Mouse (Mus musculus): ENCODE measurements around the gene Stk32c. TPM values are rescaled to one million over a fixed set of nuclear protein-coding genes. Genes with fewer than 3 reads are reported as not detected.

Stk32c gene
- polyA plus RNA-seq, 1 experiment from 2014 or later, result 0.21 TPM

DNA sequence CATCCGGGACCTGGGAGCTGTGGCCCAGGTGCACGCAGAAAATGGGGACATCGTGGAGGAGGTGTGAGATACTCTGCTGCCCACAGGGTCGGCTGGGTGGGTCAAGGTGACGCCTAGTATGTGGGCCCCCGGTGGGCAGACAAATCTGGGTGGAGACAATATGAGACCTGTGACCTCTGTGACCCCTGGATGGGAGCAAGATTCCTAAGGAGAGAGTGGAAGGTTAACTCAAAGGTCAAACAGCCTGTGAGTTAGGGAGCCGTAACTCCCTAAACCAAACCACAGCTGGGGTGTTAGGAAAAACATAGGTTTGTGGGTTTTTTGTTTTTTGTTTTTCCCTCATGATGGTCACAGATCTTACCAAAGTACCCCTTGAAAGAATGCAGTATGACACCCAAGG, 119.3 kb downstream of the Stk32c start:
- Histone ChIP-seq H3K27me3 (0 out of 2 replicates have a peak, but pooled peaks cover under 1% of the 10 kb centered on the region), H3K36me3 (peaks cover 65% of the 10 kb centered on the region), H3K9me3 (no peaks in the 10 kb centered on the region), H3K4me2 (no peak overlapping the region), H3K27ac (no peak overlapping the region), H3K4me1 (replicated peaks) (no peaks in the 10 kb centered on the region), H3K4me3 (replicated peaks) (no peak overlapping the region), H3K9ac (replicated peaks) (no peak overlapping the region)
- WGBS, result 81% methylated on average over 7 of the region's 7 CpGs
- no peak for ATAC-seq (ENCODE audit: insufficient number of reproducible peaks, insufficient read depth, low FRiP score, low TSS enrichment, low read depth)

DNA sequence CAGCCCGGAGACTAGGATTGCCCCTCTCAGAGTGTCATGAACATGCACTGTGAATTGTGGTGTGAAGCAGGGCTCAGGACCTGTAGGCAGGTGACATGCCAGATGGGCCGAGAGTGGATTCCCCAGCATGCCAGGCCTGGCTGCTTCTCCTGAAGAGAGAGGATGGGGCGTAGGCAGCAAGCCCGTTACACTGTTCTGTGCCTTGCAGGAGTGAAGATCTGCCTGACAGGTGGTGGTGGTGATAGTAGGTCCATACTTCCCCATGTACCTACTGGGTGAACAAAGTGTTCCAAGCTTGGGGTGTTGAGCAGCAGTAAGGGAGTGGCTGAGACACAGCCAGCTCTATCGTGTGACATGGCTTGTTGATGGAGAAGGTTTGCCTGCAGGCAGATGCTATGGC, 120.0 kb downstream of the Stk32c start:
- WGBS, result 90% methylated on average over 5 of the region's 5 CpGs
- Histone ChIP-seq H3K27ac (no peak overlapping the region), H3K4me2 (no peak overlapping the region), H3K4me1 (replicated peaks) (no peaks in the 10 kb centered on the region), H3K9ac (replicated peaks) (no peak overlapping the region), H3K4me3 (replicated peaks) (no peak overlapping the region), H3K27me3 (0 out of 2 replicates have a peak, but pooled peaks cover 6% of the 10 kb centered on the region), H3K36me3 (peaks cover 65% of the 10 kb centered on the region), H3K9me3 (no peaks in the 10 kb centered on the region)
- no peak for ATAC-seq (ENCODE audit: insufficient number of reproducible peaks, insufficient read depth, low FRiP score, low TSS enrichment, low read depth)

- Histone ChIP-seq H3K4me3 (replicated peaks) (no peak overlapping the region), H3K4me2 (no peak overlapping the region), H3K27ac (no peak overlapping the region), H3K9me3 (no peaks in the 10 kb centered on the region), H3K9ac (replicated peaks) (no peak overlapping the region), H3K27me3 (peaks cover 9% of the 10 kb centered on the region), H3K36me3 (peaks cover 63% of the 10 kb centered on the region), H3K4me1 (replicated peaks) (0 out of 2 replicates have a peak, but pooled peaks cover 3% of the 10 kb centered on the region)
- no peak for ATAC-seq (ENCODE audit: insufficient number of reproducible peaks, insufficient read depth, low FRiP score, low TSS enrichment, low read depth)
- 94% methylated on average over 5 of the region's 5 CpGs for WGBS
Measured at GRCm38 (mm10) chr7:139092676-139093075, 120.4 kb downstream of the Stk32c start.

DNA sequence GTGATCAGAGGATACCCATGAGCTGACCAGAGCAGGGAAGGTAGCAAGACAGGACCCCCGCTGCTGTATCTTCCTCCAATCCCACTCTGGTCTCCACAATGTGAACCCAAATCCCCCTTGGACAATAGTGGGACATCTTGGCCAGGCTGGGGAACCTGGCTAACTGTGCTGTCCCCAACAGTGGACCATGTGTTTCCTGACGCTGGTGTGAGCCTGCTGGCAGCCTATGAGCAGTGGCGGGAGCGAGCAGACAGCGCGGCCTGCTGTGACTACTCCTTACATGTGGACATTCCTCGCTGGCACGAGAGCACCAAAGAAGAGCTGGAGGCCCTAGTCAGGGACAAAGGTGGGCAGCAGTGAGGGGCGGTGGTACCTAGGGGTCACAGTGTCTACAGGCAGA, 121.4 kb downstream of the Stk32c start:
- whole genome bisulfite sequencing, result 90% methylated on average over 9 of the region's 9 CpGs
- H3K9me3 ChIP-seq, result no peaks in the 10 kb centered on the region
- H3K4me2 ChIP-seq, result no peak overlapping the region
- H3K4me1 ChIP-seq (replicated peaks), result peaks cover 13% of the 10 kb centered on the region; the same call in 1 of the 2 replicates
- H3K27me3 ChIP-seq, result peaks cover 19% of the 10 kb centered on the region
- H3K36me3 ChIP-seq, result peaks cover 59% of the 10 kb centered on the region
- H3K27ac ChIP-seq, result no peak overlapping the region
- H3K9ac ChIP-seq (replicated peaks), result no peak overlapping the region
- H3K4me3 ChIP-seq (replicated peaks), result no peak overlapping the region
- no peak for ATAC-seq (ENCODE audit: insufficient number of reproducible peaks, insufficient read depth, low FRiP score, low TSS enrichment, low read depth)

GRCm38 (mm10) chr7:139089892-139090874, 122.9 kb downstream of the Stk32c start:
- Histone ChIP-seq H3K4me2 (no peak overlapping the region), H3K9ac (replicated peaks) (no peak overlapping the region), H3K36me3 (peaks cover 49% of the 10 kb centered on the region), H3K27ac (no peak overlapping the region), H3K27me3 (peaks cover 34% of the 10 kb centered on the region), H3K9me3 (no peaks in the 10 kb centered on the region), H3K4me1 (replicated peaks) (peaks cover 16% of the 10 kb centered on the region; the same call in 1 of the 2 replicates), H3K4me3 (replicated peaks) (no peak overlapping the region)
- WGBS, result 87% methylated on average over 12 of the region's 12 CpGs
- ATAC-seq (ENCODE audit: insufficient number of reproducible peaks, insufficient read depth, low FRiP score, low TSS enrichment, low read depth), result no peak

DNA sequence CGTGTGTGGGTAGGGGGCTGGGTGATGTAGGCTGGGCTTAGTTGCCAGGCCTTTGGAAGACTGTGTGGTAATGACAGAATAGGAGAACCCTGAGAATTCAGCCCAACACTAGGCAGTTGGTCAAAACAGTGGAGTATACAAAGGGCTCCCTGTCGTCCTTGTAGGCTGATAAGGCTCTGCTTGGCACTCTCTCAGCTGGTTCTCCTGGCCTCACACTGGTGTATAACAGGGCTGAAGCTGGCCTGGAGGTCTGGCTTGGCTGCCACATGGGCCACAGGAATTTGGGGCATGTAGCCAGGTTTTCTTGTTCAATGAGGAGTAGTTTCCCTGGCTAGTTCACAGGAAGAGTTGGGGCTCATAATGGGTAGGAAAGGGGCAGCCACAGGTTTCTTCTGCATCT, 125.3 kb downstream of the Stk32c start:
- Histone ChIP-seq H3K9ac (replicated peaks) (no peak overlapping the region), H3K4me2 (0 out of 2 replicates have a peak overlapping the region, but pooled peaks have one; percentile 82), H3K27me3 (peaks cover 44% of the 10 kb centered on the region), H3K4me3 (replicated peaks) (no peak overlapping the region), H3K36me3 (peaks cover 30% of the 10 kb centered on the region), H3K4me1 (replicated peaks) (peaks cover 16% of the 10 kb centered on the region; the same call in 1 of the 2 replicates), H3K9me3 (no peaks in the 10 kb centered on the region), H3K27ac (no peak overlapping the region)
- no peak for ATAC-seq (ENCODE audit: insufficient number of reproducible peaks, insufficient read depth, low FRiP score, low TSS enrichment, low read depth)
- WGBS, result 68% methylated on average over 2 of the region's 2 CpGs

DNA sequence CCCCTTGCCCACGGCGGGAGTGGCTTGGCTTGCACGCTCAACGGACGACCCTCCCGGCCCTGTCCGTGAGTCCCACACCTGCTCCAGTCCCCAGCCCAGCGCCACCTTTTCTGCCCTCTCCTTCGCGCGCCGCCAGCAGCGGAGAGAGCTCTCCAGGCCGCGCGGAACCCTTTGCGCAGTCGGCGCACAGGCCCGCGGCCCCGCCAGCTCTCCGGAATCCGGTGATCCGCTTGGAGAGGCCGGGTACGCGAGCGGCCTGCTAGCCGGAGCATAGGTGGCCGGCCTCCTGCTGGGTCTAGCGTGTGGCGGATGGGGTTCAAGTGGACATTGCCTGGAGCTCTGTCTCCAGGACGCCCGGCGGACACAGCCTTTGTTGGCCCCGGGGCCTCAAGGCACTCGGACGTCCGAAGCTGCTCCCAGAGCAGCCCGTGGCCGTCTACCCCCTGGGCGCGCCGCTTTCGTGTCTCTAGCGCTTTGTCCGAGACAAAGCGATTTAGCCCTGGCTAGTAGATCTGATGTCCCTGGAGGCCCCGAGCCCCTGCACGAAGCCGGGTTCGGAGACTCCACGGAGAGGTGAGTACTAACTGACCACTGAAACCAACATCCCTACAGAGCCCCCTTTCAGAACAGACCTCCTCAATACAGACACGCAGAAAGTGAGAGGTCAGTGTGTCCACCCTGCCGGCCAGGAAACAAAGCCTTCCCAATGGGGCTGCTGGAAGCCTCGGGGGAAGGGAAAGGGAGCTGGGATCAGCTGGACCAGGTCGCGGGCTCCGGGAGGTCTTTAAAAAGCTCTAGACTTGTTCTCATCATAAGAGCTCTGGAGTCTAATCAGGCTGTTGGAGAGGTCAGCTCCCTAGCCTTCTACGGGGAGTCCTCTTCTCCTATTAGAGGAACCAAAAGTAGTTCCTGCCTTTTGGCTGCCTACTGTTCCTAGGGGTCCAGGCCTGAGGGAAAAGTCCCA, 126.6 kb downstream of the Stk32c start:
- 2% methylated on average over 61 of the region's 61 CpGs for WGBS
- Histone ChIP-seq H3K4me3 (replicated peaks) (peak overlapping the region; percentile 68), H3K27ac (no peak overlapping the region), H3K27me3 (peaks cover 44% of the 10 kb centered on the region), H3K36me3 (peaks cover 19% of the 10 kb centered on the region), H3K9me3 (no peaks in the 10 kb centered on the region), H3K4me2 (peak overlapping the region; percentile 82), H3K9ac (replicated peaks) (peak overlapping the region; percentile 75), H3K4me1 (replicated peaks) (peaks cover 16% of the 10 kb centered on the region; the same call in 1 of the 2 replicates)
- peak; percentile 34 for ATAC-seq (ENCODE audit: insufficient number of reproducible peaks, insufficient read depth, low FRiP score, low TSS enrichment, low read depth)

- ATAC-seq (ENCODE audit: insufficient number of reproducible peaks, insufficient read depth, low FRiP score, low TSS enrichment, low read depth), result peak; percentile 80
- Histone ChIP-seq H3K27me3 (peaks cover 44% of the 10 kb centered on the region), H3K9ac (replicated peaks) (peak within 1 kb of the TSS; percentile 75), H3K36me3 (peaks cover 11% of the 10 kb centered on the region), H3K27ac (no peak within 1 kb of the TSS), H3K4me2 (peak within 1 kb of the TSS; percentile 82), H3K4me1 (replicated peaks) (peaks cover 16% of the 10 kb centered on the region; the same call in 1 of the 2 replicates), H3K9me3 (no peaks in the 10 kb centered on the region), H3K4me3 (replicated peaks) (peak within 1 kb of the TSS; percentile 68)
- WGBS, result 7% methylated on average over 32 of the region's 32 CpGs
Measured at GRCm38 (mm10) chr7:139085629-139086194, 127.4 kb downstream of the Stk32c start, which contains the start of gene Dpysl4. Gene Dpysl4 (plus strand): TSS chr7:139086001.

- Histone ChIP-seq H3K4me2 (no peak overlapping the region), H3K36me3 (no peaks in the 10 kb centered on the region), H3K27ac (no peak overlapping the region), H3K4me1 (replicated peaks) (peaks cover 16% of the 10 kb centered on the region; the same call in 1 of the 2 replicates), H3K27me3 (peaks cover 44% of the 10 kb centered on the region), H3K4me3 (replicated peaks) (no peak overlapping the region), H3K9ac (replicated peaks) (no peak overlapping the region), H3K9me3 (no peaks in the 10 kb centered on the region)
- 71% methylated on average over 1 of the region's 1 CpGs for WGBS
- no peak for ATAC-seq (ENCODE audit: insufficient number of reproducible peaks, insufficient read depth, low FRiP score, low TSS enrichment, low read depth)
Measured at GRCm38 (mm10) chr7:139084316-139084715, 128.8 kb downstream of the Stk32c start.

- Histone ChIP-seq H3K36me3 (no peaks in the 10 kb centered on the region), H3K27ac (no peak overlapping the region), H3K9me3 (no peaks in the 10 kb centered on the region), H3K9ac (replicated peaks) (no peak overlapping the region), H3K4me3 (replicated peaks) (no peak overlapping the region), H3K4me2 (no peak overlapping the region), H3K4me1 (replicated peaks) (peaks cover 28% of the 10 kb centered on the region), H3K27me3 (peaks cover 39% of the 10 kb centered on the region)
- ATAC-seq (ENCODE audit: insufficient number of reproducible peaks, insufficient read depth, low FRiP score, low TSS enrichment, low read depth), result no peak
- 82% methylated on average over 8 of the region's 8 CpGs for WGBS
Measured at GRCm38 (mm10) chr7:139082281-139082680, 130.8 kb downstream of the Stk32c start.
